Mouse (Mus musculus): Measurements from ENCODE around the gene Pin1rt1.

GRCm38 (mm10) chr2:104684771-104685170, 31.4 kb downstream of the Pin1rt1 start:
- TF ChIP-seq CTCF (IDR thresholded peaks at IDR 0.05; ENCODE audit: insufficient read depth, low read length) (no peak), POLR2A (IDR thresholded peaks at IDR 0.05; ENCODE audit: borderline replicate concordance, extremely low read depth, low read depth, low read length) (no peak)
